ENCODE assay signal across 22 mouse cellular contexts in the genomic region with DNA sequence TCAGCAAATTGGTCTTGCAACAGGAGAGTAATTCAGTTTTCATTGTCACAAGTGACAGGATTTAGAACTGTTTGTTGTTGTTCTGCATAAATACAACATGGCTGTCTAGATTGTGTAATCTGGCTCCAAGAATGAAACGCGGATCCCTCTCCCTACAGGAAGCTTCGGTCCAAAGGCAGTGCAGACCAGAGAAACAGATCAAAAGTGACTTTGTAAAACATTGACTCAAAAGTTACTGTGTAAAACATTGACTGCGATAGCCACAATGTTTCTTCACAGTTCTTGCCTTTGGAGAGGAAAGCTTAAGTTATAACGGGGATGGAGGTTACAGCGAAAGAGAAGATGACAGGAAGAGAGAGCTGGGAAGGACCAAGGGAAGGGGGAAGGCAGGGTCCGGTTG.
"Had no signal": no experiment of that assay in that cellular context is flagged by ENCODE, and none has a peak within 500 bp of the region (broad histone marks: within the 10 kb centered on the region; RNA-seq: fewer than 3 reads in every experiment).

No protein-coding gene starts in this region.

- H3K9me3 ChIP-seq: heart, embryonic 10.5 days; heart, embryonic 12.5 days; hindbrain, embryonic 10.5 days; hindbrain, embryonic 12.5 days; intestine, embryonic 15.5 days; limb, embryonic 10.5 days; limb, embryonic 12.5 days; liver, embryonic 13.5 days had no signal

- H3K36me3 ChIP-seq: heart, embryonic 10.5 days; heart, embryonic 12.5 days; hindbrain, embryonic 10.5 days; hindbrain, embryonic 12.5 days; intestine, embryonic 15.5 days; limb, embryonic 10.5 days; limb, embryonic 12.5 days; liver, embryonic 13.5 days had no signal

- H3K4me3 ChIP-seq: heart, embryonic 10.5 days; heart, embryonic 12.5 days; hindbrain, embryonic 10.5 days; hindbrain, embryonic 12.5 days; intestine, embryonic 15.5 days; layer of hippocampus, adult 2 months; left cerebral cortex, adult 2 months; limb, embryonic 10.5 days; limb, embryonic 12.5 days; liver, embryonic 13.5 days had no signal

- H3K4me2 ChIP-seq: heart, embryonic 12.5 days; hindbrain, embryonic 12.5 days; hindbrain, embryonic 14.5 days; intestine, embryonic 15.5 days; limb, embryonic 12.5 days; liver, embryonic 11.5 days; liver, embryonic 13.5 days had no signal

- DNase-seq: forebrain, postnatal 0 days; gastrocnemius, postnatal 14 days; heart, adult 18-20 months; heart, postnatal 10 days; heart, postnatal 4 days; kidney, postnatal 14 days; liver; liver, embryonic 13.5 days had no signal

- H3K4me1 ChIP-seq: hindbrain, embryonic 10.5 days; hindbrain, embryonic 12.5 days; limb, embryonic 10.5 days had no signal

- H3K9ac ChIP-seq: forebrain, postnatal 0 days; heart, embryonic 12.5 days; hindbrain, embryonic 12.5 days; hindbrain, embryonic 14.5 days; intestine, embryonic 15.5 days; limb, embryonic 12.5 days; liver, embryonic 13.5 days had no signal

- H3K27me3 ChIP-seq: heart, embryonic 12.5 days; intestine, embryonic 15.5 days; limb, embryonic 12.5 days; liver, embryonic 13.5 days had no signal

- H3K27ac ChIP-seq: heart, embryonic 10.5 days; hindbrain, embryonic 10.5 days; hindbrain, embryonic 12.5 days; hindbrain, embryonic 14.5 days; intestine, embryonic 15.5 days; layer of hippocampus, adult 2 months; left cerebral cortex, adult 2 months; limb, embryonic 10.5 days; limb, embryonic 12.5 days; liver, embryonic 13.5 days had no signal

- ATAC-seq: forebrain, postnatal 0 days; hindbrain, embryonic 16.5 days; inflammation-experienced regulatory T-cells, adult 6 months; intestine, embryonic 15.5 days; intestine, postnatal 0 days had no signal
